Mouse (Mus musculus) spleen, adult 18-20 months (tissue): Measurements from ENCODE around the gene Pithd1.

ENCODE experiments used
- DNase-seq, 2 experiments: peaks; one replicate each; pipeline ENCODE4 v3.0.0; 2022; ENCODE audit warnings: mixed read lengths in 2 of 2

Pithd1 gene

DNA sequence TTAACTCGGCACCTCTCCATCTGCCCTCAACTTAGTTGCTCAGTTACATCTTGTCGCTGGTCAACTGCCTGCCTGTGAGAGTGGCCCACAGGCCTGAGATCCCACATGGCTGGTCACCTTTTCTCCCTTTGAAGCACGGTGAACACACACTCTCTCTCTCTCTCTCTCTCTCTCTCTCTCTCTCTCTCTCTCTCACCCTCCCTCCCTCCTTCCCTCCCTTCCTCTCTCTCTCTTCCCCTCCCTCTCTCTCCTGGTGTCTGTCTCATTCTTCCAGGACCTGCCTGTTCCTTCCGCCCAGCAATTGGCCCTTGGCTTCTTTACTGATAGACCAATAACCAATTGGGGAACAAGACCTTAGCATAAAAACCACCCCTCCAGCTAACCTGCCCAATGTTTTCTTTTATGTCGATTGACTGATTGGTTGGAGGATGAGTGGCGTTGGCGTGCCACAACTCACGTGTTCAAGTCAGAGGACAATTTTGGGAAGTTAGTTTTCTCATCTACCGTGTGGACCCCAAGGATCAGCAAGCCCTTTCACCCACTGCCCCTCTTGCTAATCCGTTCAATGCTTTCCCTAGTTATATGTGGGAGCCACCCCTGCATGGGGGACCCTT lies 60.8 kb downstream of the Pithd1 start:
- no peak for DNase-seq
